Mouse (Mus musculus): ENCODE measurements at regions not wholly inside any gene's neighbourhood (a gene's known extent, or its start where the extent isn't known, plus 50 kb on each side); places are given as distances from the start of the nearest gene placed in this dataset.
"Not testable (repeated sequence)": the region's sequence is repeated elsewhere in the genome, so short reads cannot be mapped to it uniquely, and the experiment has no call there.

DNA sequence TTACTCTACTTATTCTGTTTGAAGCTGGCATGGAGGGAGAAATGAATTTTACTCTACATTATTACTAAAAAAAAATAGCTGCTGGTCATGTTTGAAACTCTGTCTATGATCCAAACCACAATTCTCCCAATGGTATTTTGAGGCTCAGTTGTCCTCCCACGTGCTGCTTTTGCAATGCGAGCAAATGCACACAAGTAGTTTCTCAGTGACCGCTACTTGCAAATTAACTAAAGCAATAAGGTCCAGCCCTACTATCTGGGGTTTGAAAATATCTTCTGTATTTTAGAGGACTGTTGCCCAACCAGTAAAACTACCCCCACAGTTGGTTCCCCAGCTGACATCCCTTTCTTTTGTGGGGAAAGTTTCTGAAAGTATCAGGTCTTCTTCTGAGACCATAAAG lies 276.0 kb downstream of the Cetn3 start:
- no peaks in the 10 kb centered on the region for H3K27me3 ChIP-seq (ENCODE audit: control insufficient read depth, insufficient read depth, insufficient read length)
- H3K4me2 ChIP-seq (ENCODE audit: low read depth), result peak overlapping the region; percentile 36
- no peaks in the 10 kb centered on the region for H3K79me2 ChIP-seq (ENCODE audit: control insufficient read depth, insufficient read depth)
- TF ChIP-seq CEBPB (IDR thresholded peaks at IDR 0.05; ENCODE audit: insufficient read depth, poor library complexity, severe bottlenecking), result peak; percentile 73; the same call in 1 of the 2 replicates
- TF ChIP-seq USF1 (IDR thresholded peaks at IDR 0.05; ENCODE audit: low read depth), result peak; percentile 76
- no peak for TF ChIP-seq MYOD1 (IDR thresholded peaks at IDR 0.05; ENCODE audit: control insufficient read depth in 1 of 3, insufficient read length in 2 of 3, low read depth in 2 of 3)
- no peak for TF ChIP-seq MAX (IDR thresholded peaks at IDR 0.05; ENCODE audit: low read depth)
- TF ChIP-seq TCF12 (IDR thresholded peaks at IDR 0.05; ENCODE audit: insufficient read depth, poor library complexity, severe bottlenecking), result no peak
- no peak overlapping the region for H3K4me3 ChIP-seq
- H3ac ChIP-seq (ENCODE audit: control insufficient read depth, insufficient read length), result no peak overlapping the region
- H3K36me3 ChIP-seq (ENCODE audit: control insufficient read depth, insufficient read depth), result no peaks in the 10 kb centered on the region

GRCm38 (mm10) chr13:82059498-82059897 lies 276.6 kb downstream of the Cetn3 start:
- Histone ChIP-seq H3K36me3 (ENCODE audit: control insufficient read depth, insufficient read depth) (no peaks in the 10 kb centered on the region), H3ac (ENCODE audit: control insufficient read depth, insufficient read length) (no peak overlapping the region), H3K4me3 (no peak overlapping the region), H3K27me3 (ENCODE audit: control insufficient read depth, insufficient read depth, insufficient read length) (no peaks in the 10 kb centered on the region), H3K79me2 (ENCODE audit: control insufficient read depth, insufficient read depth) (no peaks in the 10 kb centered on the region), H3K4me2 (ENCODE audit: low read depth) (peak overlapping the region; percentile 37)
- TF ChIP-seq POLR2A (IDR thresholded peaks at IDR 0.05; ENCODE audit: insufficient read length, low read depth) (no peak), MAX (IDR thresholded peaks at IDR 0.05; ENCODE audit: low read depth) (no peak), MYOG (IDR thresholded peaks at IDR 0.05; ENCODE audit: control insufficient read depth in 1 of 3, insufficient read depth in 1 of 3, insufficient read length in 2 of 3, low read depth in 2 of 3) (peak in 1 of 3 experiments; percentile 39), MYOD1 (IDR thresholded peaks at IDR 0.05; ENCODE audit: control insufficient read depth in 1 of 3, insufficient read length in 2 of 3, low read depth in 2 of 3) (no peak), CEBPB (IDR thresholded peaks at IDR 0.05; ENCODE audit: insufficient read depth, poor library complexity, severe bottlenecking) (no peak), USF1 (IDR thresholded peaks at IDR 0.05; ENCODE audit: low read depth) (no peak), POLR2AphosphoS2 (IDR thresholded peaks at IDR 0.05; ENCODE audit: insufficient read length, low read depth) (no peak)

GRCm38 (mm10) chr13:82063880-82064279 lies 281.0 kb downstream of the Cetn3 start:
- H3K4me2 ChIP-seq (ENCODE audit: low read depth), result not testable (repeated sequence)
- TF ChIP-seq MYOD1 (IDR thresholded peaks at IDR 0.05; ENCODE audit: control insufficient read depth in 1 of 3, insufficient read length in 2 of 3, low read depth in 2 of 3), result peak in 2 of 3 experiments; percentile 57 to 88
- peak in 2 of 3 experiments; percentile 5 to 38 for TF ChIP-seq MYOG (IDR thresholded peaks at IDR 0.05; ENCODE audit: control insufficient read depth in 1 of 3, insufficient read depth in 1 of 3, insufficient read length in 2 of 3, low read depth in 2 of 3)

GRCm38 (mm10) chr13:82066174-82066573 lies 283.3 kb downstream of the Cetn3 start:
- Histone ChIP-seq H3ac (ENCODE audit: control insufficient read depth, insufficient read length) (no peak overlapping the region), H3K79me2 (ENCODE audit: control insufficient read depth, insufficient read depth) (no peaks in the 10 kb centered on the region), H3K27me3 (ENCODE audit: control insufficient read depth, insufficient read depth, insufficient read length) (no peaks in the 10 kb centered on the region), H3K4me2 (ENCODE audit: low read depth) (no peak overlapping the region), H3K36me3 (ENCODE audit: control insufficient read depth, insufficient read depth) (no peaks in the 10 kb centered on the region), H3K4me3 (no peak overlapping the region)
- no peak for TF ChIP-seq TCF12 (IDR thresholded peaks at IDR 0.05; ENCODE audit: insufficient read depth, poor library complexity, severe bottlenecking)
- no peak for TF ChIP-seq POLR2AphosphoS2 (IDR thresholded peaks at IDR 0.05; ENCODE audit: insufficient read length, low read depth)
- no peak for TF ChIP-seq TCF3 (IDR thresholded peaks at IDR 0.05; ENCODE audit: insufficient read length, low read depth)
- no peak for TF ChIP-seq REST (IDR thresholded peaks at IDR 0.05; ENCODE audit: insufficient read depth, insufficient read length)
- TF ChIP-seq MYOD1 (IDR thresholded peaks at IDR 0.05; ENCODE audit: control insufficient read depth in 1 of 3, insufficient read length in 2 of 3, low read depth in 2 of 3), result no peak
- no peak for TF ChIP-seq CEBPB (IDR thresholded peaks at IDR 0.05; ENCODE audit: insufficient read depth, poor library complexity, severe bottlenecking)
- no peak for TF ChIP-seq E2F4 (IDR thresholded peaks at IDR 0.05; ENCODE audit: insufficient read depth)
- TF ChIP-seq USF1 (IDR thresholded peaks at IDR 0.05; ENCODE audit: low read depth), result no peak
- no peak for TF ChIP-seq SRF (IDR thresholded peaks at IDR 0.05; ENCODE audit: control insufficient read depth, insufficient read length, low read depth)

More at GRCm38 (mm10) chr13:82063880-82064279, 281.0 kb downstream of the Cetn3 start:
- H3K27me3 ChIP-seq (ENCODE audit: control insufficient read depth, insufficient read depth, insufficient read length); H3K36me3 ChIP-seq (ENCODE audit: control insufficient read depth, insufficient read depth); H3K4me3 ChIP-seq; H3ac ChIP-seq (ENCODE audit: control insufficient read depth, insufficient read length); H3K79me2 ChIP-seq (ENCODE audit: control insufficient read depth, insufficient read depth): not testable (repeated sequence)

DNA sequence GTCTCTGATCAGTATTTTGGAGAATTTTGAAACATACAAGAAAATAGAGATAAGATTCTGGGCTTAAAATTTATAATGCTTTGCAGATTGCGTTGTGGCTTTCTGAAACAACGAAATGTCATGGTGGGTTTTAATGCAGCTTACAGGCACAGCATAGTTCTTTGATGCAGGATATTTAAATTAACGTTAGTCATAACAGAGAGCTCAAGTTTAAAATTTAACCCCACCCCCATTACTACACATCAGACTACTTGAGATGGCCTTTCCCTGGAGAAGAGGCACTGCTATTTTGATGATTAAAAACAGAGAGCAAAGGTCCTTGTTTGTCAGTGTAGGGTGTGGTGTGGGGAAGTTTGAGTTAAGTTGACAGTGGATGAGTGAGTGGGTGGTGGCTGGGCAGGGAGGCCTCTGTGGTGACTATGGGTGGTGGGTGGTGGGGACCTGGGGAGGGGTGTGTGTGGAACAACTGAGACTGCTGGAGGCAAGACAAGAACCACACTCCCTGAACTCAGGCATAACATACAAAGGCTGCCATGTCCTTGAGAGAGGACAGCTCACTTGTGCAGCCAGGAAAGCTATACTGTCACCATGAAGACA lies 283.9 kb downstream of the Cetn3 start:
- no peaks in the 10 kb centered on the region for H3K79me2 ChIP-seq (ENCODE audit: control insufficient read depth, insufficient read depth)
- no peaks in the 10 kb centered on the region for H3K27me3 ChIP-seq (ENCODE audit: control insufficient read depth, insufficient read depth, insufficient read length)
- no peak overlapping the region for H3K4me2 ChIP-seq (ENCODE audit: low read depth)
- no peak overlapping the region for H3ac ChIP-seq (ENCODE audit: control insufficient read depth, insufficient read length)
- TF ChIP-seq USF1 (IDR thresholded peaks at IDR 0.05; ENCODE audit: low read depth), result no peak
- peak in 1 of 3 experiments; percentile 6 for TF ChIP-seq MYOD1 (IDR thresholded peaks at IDR 0.05; ENCODE audit: control insufficient read depth in 1 of 3, insufficient read length in 2 of 3, low read depth in 2 of 3)
- no peaks in the 10 kb centered on the region for H3K36me3 ChIP-seq (ENCODE audit: control insufficient read depth, insufficient read depth)
- no peak overlapping the region for H3K4me3 ChIP-seq

DNA sequence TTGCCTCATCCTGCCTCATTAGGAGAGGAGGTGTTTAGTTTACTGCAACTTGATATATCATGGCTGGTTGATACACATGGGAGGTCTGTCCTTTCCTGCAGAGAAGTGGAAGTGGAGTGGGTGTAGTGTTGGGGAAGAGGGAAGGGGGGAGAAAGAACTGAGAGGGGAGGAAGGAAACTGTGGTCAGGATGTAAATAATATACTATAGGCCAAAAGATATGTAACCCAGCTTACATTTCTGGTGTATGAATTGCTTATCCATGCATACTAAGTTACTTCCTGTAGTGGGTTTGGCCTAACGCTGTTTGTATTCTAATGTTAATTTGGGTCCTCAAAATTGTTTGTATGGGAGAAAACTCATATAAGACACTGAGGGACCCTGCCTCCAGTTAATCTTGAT lies 289.6 kb downstream of the Cetn3 start:
- H3K4me2 ChIP-seq (ENCODE audit: low read depth), result no peak overlapping the region
- H3K4me3 ChIP-seq, result no peak overlapping the region
- no peaks in the 10 kb centered on the region for H3K27me3 ChIP-seq (ENCODE audit: control insufficient read depth, insufficient read depth, insufficient read length)
- no peaks in the 10 kb centered on the region for H3K79me2 ChIP-seq (ENCODE audit: control insufficient read depth, insufficient read depth)
- no peaks in the 10 kb centered on the region for H3K36me3 ChIP-seq (ENCODE audit: control insufficient read depth, insufficient read depth)
- TF ChIP-seq POLR2AphosphoS2 (IDR thresholded peaks at IDR 0.05; ENCODE audit: insufficient read length, low read depth) (no peak), REST (IDR thresholded peaks at IDR 0.05; ENCODE audit: insufficient read depth, insufficient read length) (no peak), POLR2A (IDR thresholded peaks at IDR 0.05; ENCODE audit: insufficient read length, low read depth) (no peak), MYOD1 (IDR thresholded peaks at IDR 0.05; ENCODE audit: control insufficient read depth in 1 of 3, insufficient read length in 2 of 3, low read depth in 2 of 3) (no peak), USF1 (IDR thresholded peaks at IDR 0.05; ENCODE audit: low read depth) (no peak), SRF (IDR thresholded peaks at IDR 0.05; ENCODE audit: control insufficient read depth, insufficient read length, low read depth) (no peak), TCF3 (IDR thresholded peaks at IDR 0.05; ENCODE audit: insufficient read length, low read depth) (no peak)
- H3ac ChIP-seq (ENCODE audit: control insufficient read depth, insufficient read length), result no peak overlapping the region

Measured in myocyte (in vitro differentiated cells).